Mouse (Mus musculus) ZHBTc4 (cell line): Measurements from ENCODE around the gene Fam149b.
A peak's percentile ranks its signal among the peaks of the same experiment; 100 is the strongest.

Experiments
- DNase-seq: peaks from one replicate; pipeline ENCODE4 v3.0.0-alpha.2; 2011; ENCODE audit warnings: low read depth, low spot score

Gene Fam149b

GRCm38 (mm10) chr14:20389446-20390079 lies 41.6 kb downstream of the Fam149b start:
- DNase-seq: no peak

DNA sequence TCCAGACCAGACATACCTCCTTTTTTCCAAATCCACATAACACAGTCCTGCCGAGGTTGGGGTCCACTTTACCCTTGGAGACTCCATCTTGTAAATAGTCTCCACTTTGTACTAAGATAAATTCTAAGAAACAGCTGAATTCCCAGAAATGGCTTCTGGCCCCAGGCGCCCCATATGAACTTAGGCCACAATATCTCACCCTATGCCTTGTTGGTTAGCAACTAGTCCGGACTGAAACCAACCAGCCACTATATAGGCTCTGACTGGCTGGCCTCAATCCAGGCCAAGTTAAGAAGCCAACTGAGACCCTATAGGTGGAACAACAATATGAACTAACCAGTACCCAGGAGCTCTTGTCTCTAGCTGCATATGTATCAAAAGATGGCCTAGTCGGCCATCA lies 44.4 kb downstream of the Fam149b start:
- peak; percentile 28 for DNase-seq

GRCm38 (mm10) chr14:20393205-20393913 lies 45.4 kb downstream of the Fam149b start, which contains the start of gene Mrps16:
Mrps16 (minus strand) TSS chr14:20393634.
- peak; percentile 99 for DNase-seq

- no peak for DNase-seq
These were observed 49.3 kb downstream of the Fam149b start for GRCm38 (mm10) chr14:20397220-20397619.

DNA sequence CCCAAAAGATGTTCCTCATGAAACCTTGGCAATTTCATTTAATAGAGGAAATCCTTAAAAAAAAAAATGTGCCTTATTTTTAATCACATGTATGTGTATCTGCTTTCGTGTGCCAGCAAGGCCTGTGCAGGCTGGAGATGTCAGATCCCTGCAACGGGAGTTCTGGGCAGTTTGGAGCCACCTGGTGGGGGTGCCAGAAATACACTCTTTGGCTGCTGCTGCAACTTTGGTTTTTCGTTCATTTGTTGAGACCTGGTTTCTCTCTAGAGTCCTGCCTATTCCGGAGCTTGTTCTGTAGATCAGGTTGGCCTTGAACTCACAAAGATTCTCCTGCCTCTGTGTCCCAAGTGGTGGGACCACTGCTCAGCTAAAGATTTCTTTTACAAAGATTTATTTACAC lies 50.9 kb downstream of the Fam149b start:
- peak; percentile 53 for DNase-seq

- DNase-seq: peak; percentile 71
These were observed 52.1 kb downstream of the Fam149b start for GRCm38 (mm10) chr14:20400071-20400470.

GRCm38 (mm10) chr14:20422257-20422656 lies 74.3 kb downstream of the Fam149b start:
- no peak for DNase-seq

- no peak for DNase-seq
These were observed 75.1 kb downstream of the Fam149b start for GRCm38 (mm10) chr14:20423046-20423445.

GRCm38 (mm10) chr14:20428593-20428992 lies 80.6 kb downstream of the Fam149b start:
- DNase-seq: no peak

GRCm38 (mm10) chr14:20429833-20430232 lies 81.9 kb downstream of the Fam149b start:
- DNase-seq: no peak

DNA sequence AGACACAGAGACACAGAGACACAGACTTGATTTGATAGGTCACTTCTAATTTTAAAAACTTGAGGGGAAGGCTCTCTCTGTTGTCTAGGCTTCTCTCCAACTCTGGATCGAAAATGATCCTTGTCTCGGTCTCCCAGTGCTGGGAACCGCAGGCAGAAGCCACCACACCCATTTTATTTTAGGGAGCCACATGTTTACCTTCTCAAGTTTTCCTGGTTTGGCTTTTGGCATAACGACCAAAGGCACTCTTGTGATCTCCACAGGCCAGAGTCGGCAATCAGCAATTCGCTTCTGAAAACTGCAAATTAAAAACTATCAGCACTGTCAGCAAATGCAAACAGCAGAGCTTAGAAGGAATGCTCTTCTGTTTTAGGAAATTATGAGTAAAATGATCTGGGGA lies 83.8 kb downstream of the Fam149b start:
- DNase-seq: no peak

GRCm38 (mm10) chr14:20432420-20432819 lies 84.5 kb downstream of the Fam149b start:
- no peak for DNase-seq
